Mouse (Mus musculus) megakaryocyte, embryonic 14.5 days (primary cell): ENCODE measurements around the gene Rps18. TPM values are rescaled to one million over a fixed set of nuclear protein-coding genes. Genes with fewer than 3 reads are reported as not detected.
"Not testable (repeated sequence)": the region's sequence is repeated elsewhere in the genome, so short reads cannot be mapped to it uniquely, and the experiment has no call there.

Experiments
- H3K27me3 ChIP-seq: replicated peaks from 2 replicates; pipeline ENCODE3; 2012; ENCODE audit warnings: inconsistent platforms
- H3K36me3 ChIP-seq: replicated peaks from 2 replicates; pipeline ENCODE3; 2012; ENCODE audit warnings: low read length, inconsistent platforms, mixed read lengths
- H3K4me1 ChIP-seq: 2 replicates; pipeline ENCODE4 v1.6.1; 2012; ENCODE audit warnings: inconsistent platforms
- H3K4me3 ChIP-seq: replicated peaks from 2 replicates; pipeline ENCODE3; 2012; ENCODE audit warnings: moderate library complexity, mild to moderate bottlenecking, inconsistent platforms
- H3K9me3 ChIP-seq: 2 replicates; pipeline ENCODE4 v1.6.1; 2012; ENCODE audit warnings: inconsistent platforms
- FLI1 ChIP-seq: IDR thresholded peaks from 2 replicates; pipeline ENCODE4 v1.6.1; 2012; ENCODE audit warnings: low read length, inconsistent platforms, mixed read lengths
- GATA1 ChIP-seq: IDR thresholded peaks from 3 replicates; pipeline ENCODE4 v1.6.1; 2012; ENCODE audit warnings: mixed read lengths, low read length, inconsistent platforms, borderline replicate concordance
- polyA plus RNA-seq: library from polyadenylated mRNA; stranded (reverse); fragments of >175 nt; gene quantifications from 2 replicates; pipeline ENCODE4 v1.2.3, GENCODE M21; 2012; ENCODE audit warnings: low replicate concordance; ENCODE audit not compliant: insufficient read depth

The Rps18 gene
- polyA plus RNA-seq, 1 experiment = 129 TPM

- Histone ChIP-seq H3K4me3 (peak within 1 kb of the TSS; percentile 92), H3K27me3 (no peaks in the 10 kb centered on the region), H3K4me1 (peaks cover 63% of the 10 kb centered on the region), H3K36me3 (peaks cover 37% of the 10 kb centered on the region), H3K9me3 (no peaks in the 10 kb centered on the region)
- TF ChIP-seq FLI1 (peak; percentile 93; the same call in 1 of the 2 replicates), GATA1 (no peak)
These were observed 46.5 kb downstream of the Rps18 start, which contains the start of gene Daxx for GRCm38 (mm10) chr17:33909077-33909868. TSS of gene Daxx (plus strand) at chr17:33909414.

DNA sequence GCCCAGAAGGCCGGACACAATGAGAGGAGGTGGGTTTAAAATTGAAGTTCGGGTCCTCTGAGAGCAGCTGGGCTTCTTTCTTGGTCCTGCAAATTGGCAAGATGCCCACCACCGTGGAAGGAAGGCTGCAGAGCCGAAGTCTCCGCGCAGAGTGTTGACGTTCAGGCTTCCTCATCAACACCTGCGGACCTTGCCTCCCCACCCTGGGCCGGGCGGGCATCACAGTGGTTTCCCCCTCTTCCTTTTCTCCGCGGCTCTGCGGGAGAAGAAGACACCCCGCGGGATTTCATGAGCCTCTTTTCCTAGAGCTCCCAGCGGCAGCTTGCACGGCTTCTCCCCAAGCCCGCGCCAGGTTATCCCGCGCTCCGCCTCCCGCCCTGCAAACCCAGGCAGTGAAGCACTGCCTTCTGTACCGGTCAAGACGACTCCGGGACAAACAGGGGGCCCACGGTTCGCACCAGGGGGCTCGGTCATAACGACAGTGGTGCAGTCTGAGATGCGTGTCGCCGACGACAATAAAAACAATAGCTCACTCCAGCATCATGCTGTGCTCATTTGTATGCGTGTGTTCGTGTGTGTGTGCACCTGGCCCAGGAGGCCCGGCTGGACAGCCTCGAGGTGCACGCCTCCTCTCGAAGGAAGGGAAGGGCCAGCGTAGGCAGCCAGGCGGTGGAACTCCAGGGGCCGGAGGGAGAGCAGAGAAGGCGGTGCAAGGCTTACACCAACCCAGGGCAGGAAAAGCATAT lies 47.3 kb downstream of the Rps18 start:
- Histone ChIP-seq H3K27me3 (no peaks in the 10 kb centered on the region), H3K9me3 (no peaks in the 10 kb centered on the region), H3K36me3 (peaks cover 30% of the 10 kb centered on the region), H3K4me3 (peak overlapping the region; percentile 92), H3K4me1 (peaks cover 60% of the 10 kb centered on the region)
- no peak for TF ChIP-seq GATA1
- TF ChIP-seq FLI1 = no peak

DNA sequence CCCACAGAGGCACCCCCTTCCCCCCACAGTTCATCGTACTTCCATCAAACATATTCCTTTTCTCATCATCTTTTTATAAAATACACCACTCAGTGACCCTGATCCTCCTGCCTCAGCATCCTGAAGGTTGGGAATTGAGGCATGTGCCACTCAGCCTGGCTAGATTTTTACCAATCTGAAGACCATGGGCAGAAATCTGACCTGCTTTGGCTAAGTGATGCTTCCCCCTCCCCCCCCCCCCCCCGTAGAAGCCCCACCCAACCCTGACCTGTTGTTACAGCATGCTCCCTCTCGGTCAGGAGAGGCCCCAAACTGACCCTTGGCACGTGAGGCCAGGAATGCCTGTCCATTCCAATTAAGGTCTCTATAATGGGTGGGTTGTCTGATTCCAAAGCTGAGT lies 51.0 kb downstream of the Rps18 start, which contains the start of gene Platr17:
Platr17 (plus strand) TSS at position 301 of the 400 bp plus-strand sequence.
- not testable (repeated sequence) for H3K4me3 ChIP-seq, H3K36me3 ChIP-seq, H3K9me3 ChIP-seq, H3K27me3 ChIP-seq
- peaks cover 44% of the 10 kb centered on the region for H3K4me1 ChIP-seq

DNA sequence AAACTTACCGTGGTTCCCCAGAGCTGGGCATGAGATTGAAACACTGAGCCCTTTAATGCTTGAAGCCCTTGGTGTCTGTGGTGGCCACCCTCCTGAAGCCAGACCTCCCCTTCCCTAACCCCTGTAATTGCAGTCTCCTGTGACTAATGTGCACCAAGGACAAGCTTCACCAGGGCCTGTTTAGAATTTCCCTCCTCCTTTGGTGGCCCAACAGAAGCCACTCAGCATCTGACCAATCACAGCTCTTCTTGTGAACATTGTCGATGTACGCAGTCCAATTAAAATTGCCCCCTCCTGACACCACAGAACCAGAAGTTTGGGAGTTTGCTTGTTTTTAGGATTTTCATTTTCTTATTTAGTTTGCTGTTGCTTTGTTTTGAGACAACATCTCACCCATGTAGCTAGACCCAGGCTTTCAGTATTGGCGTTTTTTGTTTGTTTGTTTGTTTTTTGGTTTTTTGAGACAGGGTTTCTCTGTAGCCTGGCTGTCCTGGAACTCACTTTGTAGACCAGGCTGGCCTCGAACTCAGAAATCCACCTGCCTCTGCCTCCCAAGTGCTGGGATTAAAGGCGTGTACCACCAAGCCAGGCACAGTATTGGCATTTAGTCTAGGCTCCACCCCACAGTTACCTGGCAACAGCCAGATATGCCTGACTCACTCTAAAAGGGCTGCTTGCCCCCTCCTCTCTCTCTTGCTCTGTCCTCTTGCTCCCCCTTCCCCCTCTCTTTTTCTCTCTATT lies 51.7 kb downstream of the Rps18 start:
- not testable (repeated sequence) for H3K27me3 ChIP-seq, H3K36me3 ChIP-seq, H3K4me3 ChIP-seq, H3K9me3 ChIP-seq
- peaks cover 45% of the 10 kb centered on the region for H3K4me1 ChIP-seq

GRCm38 (mm10) chr17:33902491-33902890 lies 53.3 kb downstream of the Rps18 start:
- H3K4me1 ChIP-seq = peaks cover 37% of the 10 kb centered on the region
- H3K9me3 ChIP-seq = no peaks in the 10 kb centered on the region
- TF ChIP-seq FLI1 (no peak), GATA1 (no peak)
- H3K4me3 ChIP-seq = no peak overlapping the region
- H3K36me3 ChIP-seq = no peaks in the 10 kb centered on the region
- H3K27me3 ChIP-seq = no peaks in the 10 kb centered on the region

GRCm38 (mm10) chr17:33902079-33902478 lies 53.7 kb downstream of the Rps18 start:
- Histone ChIP-seq H3K9me3 (no peaks in the 10 kb centered on the region), H3K27me3 (no peaks in the 10 kb centered on the region), H3K4me1 (peaks cover 40% of the 10 kb centered on the region), H3K4me3 (no peak overlapping the region), H3K36me3 (no peaks in the 10 kb centered on the region)
- TF ChIP-seq FLI1 (no peak), GATA1 (no peak)

Other genes starting within 250 kb of the Rps18 start
- 77.9 and 126 TPM in 2 replicates for gene March2, start 237.3 kb downstream of the Rps18 start, polyA plus RNA-seq
- 140 and 309 TPM in 2 replicates for gene Rab11b, start 195.5 kb downstream of the Rps18 start, polyA plus RNA-seq
- 0.59 and 1.5 TPM in 2 replicates for gene Angptl4, start 174.2 kb downstream of the Rps18 start, polyA plus RNA-seq
- gene Kank3, start 145.5 kb downstream of the Rps18 start, polyA plus RNA-seq = 3.8 and 3.9 TPM in 2 replicates
- 840 and 6,431 TPM in 2 replicates for gene Rps28, start 131.4 kb downstream of the Rps18 start, polyA plus RNA-seq
- 1,277 and 1,645 TPM in 2 replicates for gene Ndufa7, start 131.4 kb downstream of the Rps18 start, polyA plus RNA-seq
- gene Cd320, start 112.9 kb downstream of the Rps18 start, polyA plus RNA-seq = 16.0 and 94.0 TPM in 2 replicates
- gene Gm7029, start 82.2 kb downstream of the Rps18 start, polyA plus RNA-seq = not detected in 2 replicates
- 9.8 and 31.7 TPM in 2 replicates for gene Kifc1, start 65.3 kb downstream of the Rps18 start, polyA plus RNA-seq
- not detected in 2 replicates for gene Platr17, start 50.9 kb downstream of the Rps18 start, polyA plus RNA-seq
- gene Daxx, start 46.6 kb downstream of the Rps18 start, polyA plus RNA-seq = 11.0 and 20.0 TPM in 2 replicates
- 362 and 606 TPM in 2 replicates for gene Tapbp, start 40.1 kb downstream of the Rps18 start, polyA plus RNA-seq
- gene Zbtb22, start 40.1 kb downstream of the Rps18 start, polyA plus RNA-seq = 45.3 and 51.7 TPM in 2 replicates
- gene Rgl2, start 26.5 kb downstream of the Rps18 start, polyA plus RNA-seq = 90.4 and 221 TPM in 2 replicates
- gene Pfdn6, start 15.7 kb downstream of the Rps18 start, polyA plus RNA-seq = 39.4 and 269 TPM in 2 replicates
- 58.7 and 64.2 TPM in 2 replicates for gene Wdr46, start 15.3 kb downstream of the Rps18 start, polyA plus RNA-seq
- gene B3galt4, start 4.5 kb downstream of the Rps18 start, polyA plus RNA-seq = 15.5 and 19.7 TPM in 2 replicates
- gene Vps52, start 189 bp downstream of the Rps18 start, polyA plus RNA-seq = 75.8 and 138 TPM in 2 replicates
- gene H2-K1, start 44.3 kb upstream of the Rps18 start, polyA plus RNA-seq = 144 and 307 TPM in 2 replicates
- 5.3 and 24.9 TPM in 2 replicates for gene Ring1, start 68.7 kb upstream of the Rps18 start, polyA plus RNA-seq
- gene H2-Ke6, start 72.1 kb upstream of the Rps18 start, polyA plus RNA-seq = 12.4 and 22.2 TPM in 2 replicates
- gene Slc39a7, start 75.7 kb upstream of the Rps18 start, polyA plus RNA-seq = 63.6 and 95.7 TPM in 2 replicates
- 66.5 and 117 TPM in 2 replicates for gene Rxrb, start 75.8 kb upstream of the Rps18 start, polyA plus RNA-seq
- gene Col11a2, start 83.4 kb upstream of the Rps18 start, polyA plus RNA-seq = 19.6 and 36.5 TPM in 2 replicates
- 9.5 and 12.1 TPM in 2 replicates for gene H2-Oa, start 136.3 kb upstream of the Rps18 start, polyA plus RNA-seq
- 19.3 and 32.1 TPM in 2 replicates for gene H2-DMa, start 163.5 kb upstream of the Rps18 start, polyA plus RNA-seq
- gene Brd2, start 166.6 kb upstream of the Rps18 start, polyA plus RNA-seq = 174 and 242 TPM in 2 replicates
- gene H2-DMb2, start 187.3 kb upstream of the Rps18 start, polyA plus RNA-seq = 1.5 TPM in 1 of 2 replicates, not detected in the other
- 1.1 TPM in 1 of 2 replicates, not detected in the other for gene H2-DMb1, start 197.1 kb upstream of the Rps18 start, polyA plus RNA-seq
- 27.1 and 27.9 TPM in 2 replicates for gene Tap1, start 231.6 kb upstream of the Rps18 start, polyA plus RNA-seq
- 15.3 and 32.2 TPM in 2 replicates for gene Psmb9, start 231.8 kb upstream of the Rps18 start, polyA plus RNA-seq
- gene Psmb8, start 241.7 kb upstream of the Rps18 start, polyA plus RNA-seq = 16.6 and 74.9 TPM in 2 replicates
- 87.3 and 103 TPM in 2 replicates for gene Tap2, start 247.5 kb upstream of the Rps18 start, polyA plus RNA-seq